Mouse (Mus musculus): ENCODE results near the gene Grip2.

- TF ChIP-seq CTCF (IDR thresholded peaks at IDR 0.05; ENCODE audit: control insufficient read depth, insufficient read depth, low read length) = no peak
- TF ChIP-seq POLR2A (IDR thresholded peaks at IDR 0.05; ENCODE audit: borderline replicate concordance, control insufficient read depth, low read depth, low read length) = no peak
Observed at GRCm38 (mm10) chr6:91752884-91753283, 74.2 kb downstream of the Grip2 start.

All from bone marrow, adult 2 months (tissue).